Comparison of ENCODE assay signal across 11 mouse cellular contexts in the genomic region with DNA sequence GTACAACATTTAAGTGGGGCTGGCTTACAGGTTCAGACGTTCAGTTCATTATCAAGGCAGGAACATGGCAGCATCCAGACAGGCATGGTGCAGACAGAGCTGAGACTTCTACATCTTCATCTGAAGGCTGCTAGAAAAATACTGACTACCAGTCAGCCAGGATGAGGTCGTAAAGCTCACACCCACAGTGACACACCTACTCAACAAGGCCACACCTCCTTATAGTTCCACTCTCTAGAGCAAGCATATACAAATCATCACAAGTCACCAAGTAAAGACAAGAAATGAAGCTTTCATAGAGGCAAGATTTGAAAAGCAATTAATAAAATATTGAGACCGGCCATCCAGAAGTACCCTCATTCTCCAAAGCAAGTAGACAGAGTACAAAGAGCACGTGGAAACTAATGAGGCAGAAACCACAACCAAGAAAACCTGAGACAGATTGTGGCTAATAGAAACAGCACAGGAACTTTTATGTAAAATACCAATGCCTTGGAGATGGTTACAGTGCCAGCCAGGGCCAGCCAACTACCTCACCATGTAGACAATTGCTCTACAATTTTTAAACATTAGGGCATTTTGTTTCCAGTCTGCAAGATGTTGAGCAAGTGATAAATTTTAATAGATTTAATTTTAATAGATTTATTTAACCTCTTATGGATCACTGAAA.
"Had no signal": no experiment of that assay in that cellular context is flagged by ENCODE, and none has a peak within 500 bp of the region (broad histone marks: within the 10 kb centered on the region; RNA-seq: fewer than 3 reads in every experiment).

No protein-coding gene starts in this region.

- H3K9me3 ChIP-seq: liver, embryonic 13.5 days; stomach, embryonic 15.5 days had no signal

- H3K9ac ChIP-seq: liver, embryonic 13.5 days; stomach, embryonic 15.5 days had no signal

- DNase-seq: kidney, postnatal 25 days; liver, embryonic 13.5 days; lung, adult 2 months; lung, postnatal 14 days; lung, postnatal 4 days; midbrain, embryonic 14.5 days; thymus, postnatal 25 days had no signal

- H3K27me3 ChIP-seq: liver, embryonic 13.5 days; stomach, embryonic 15.5 days had no signal

- H3K4me1 ChIP-seq: liver, embryonic 13.5 days; stomach, embryonic 15.5 days had no signal

- H3K27ac ChIP-seq: kidney, postnatal 0 days; left cerebral cortex, adult 2 months; liver, embryonic 13.5 days; stomach, embryonic 15.5 days had no signal

- H3K36me3 ChIP-seq: liver, embryonic 13.5 days; stomach, embryonic 15.5 days had no signal

- H3K4me2 ChIP-seq: liver, embryonic 13.5 days; midbrain, embryonic 11.5 days; stomach, embryonic 15.5 days had no signal

- H3K4me3 ChIP-seq: left cerebral cortex, adult 2 months; liver, embryonic 13.5 days; stomach, embryonic 15.5 days had no signal
